Mouse (Mus musculus): ENCODE data around the gene Ric1. TPM values are rescaled to one million over a fixed set of nuclear protein-coding genes. Genes with fewer than 3 reads are reported as not detected.

Ric1 gene
- polyA plus RNA-seq, 1 experiment, result 1.4 TPM

GRCm38 (mm10) chr19:29496001-29496597 is 26.0 kb upstream of the Ric1 start:
- TF ChIP-seq FLI1 (IDR thresholded peaks at IDR 0.05; ENCODE audit: low read length), result no peak
- TF ChIP-seq GATA1 (IDR thresholded peaks at IDR 0.05; ENCODE audit: borderline replicate concordance, low read length), result no peak
- Histone ChIP-seq H3K36me3 (replicated peaks; ENCODE audit: low read length) (no peaks in the 10 kb centered on the region), H3K27me3 (replicated peaks) (no peaks in the 10 kb centered on the region), H3K4me1 (peaks cover 62% of the 10 kb centered on the region), H3K9me3 (no peaks in the 10 kb centered on the region), H3K4me3 (replicated peaks) (no peak overlapping the region)

GRCm38 (mm10) chr19:29496786-29497557 is 25.1 kb upstream of the Ric1 start:
- Histone ChIP-seq H3K9me3 (no peaks in the 10 kb centered on the region), H3K36me3 (replicated peaks; ENCODE audit: low read length) (no peaks in the 10 kb centered on the region), H3K4me3 (replicated peaks) (no peak overlapping the region), H3K4me1 (peaks cover 66% of the 10 kb centered on the region), H3K27me3 (replicated peaks) (no peaks in the 10 kb centered on the region)
- no peak for TF ChIP-seq GATA1 (IDR thresholded peaks at IDR 0.05; ENCODE audit: borderline replicate concordance, low read length)
- no peak for TF ChIP-seq FLI1 (IDR thresholded peaks at IDR 0.05; ENCODE audit: low read length)

- Histone ChIP-seq H3K4me1 (peaks cover 68% of the 10 kb centered on the region), H3K4me3 (replicated peaks) (peak overlapping the region; percentile 65), H3K36me3 (replicated peaks; ENCODE audit: low read length) (no peaks in the 10 kb centered on the region), H3K27me3 (replicated peaks) (no peaks in the 10 kb centered on the region), H3K9me3 (no peaks in the 10 kb centered on the region)
- TF ChIP-seq FLI1 (IDR thresholded peaks at IDR 0.05; ENCODE audit: low read length) (no peak), GATA1 (IDR thresholded peaks at IDR 0.05; ENCODE audit: borderline replicate concordance, low read length) (no peak)
Observed at GRCm38 (mm10) chr19:29497874-29498273, 24.2 kb upstream of the Ric1 start.

GRCm38 (mm10) chr19:29498842-29499456 is 23.1 kb upstream of the Ric1 start:
- peak overlapping the region; percentile 83 for H3K4me3 ChIP-seq (replicated peaks)
- no peak for TF ChIP-seq FLI1 (IDR thresholded peaks at IDR 0.05; ENCODE audit: low read length)
- no peak for TF ChIP-seq GATA1 (IDR thresholded peaks at IDR 0.05; ENCODE audit: borderline replicate concordance, low read length)
- H3K27me3 ChIP-seq (replicated peaks), result no peaks in the 10 kb centered on the region
- H3K4me1 ChIP-seq, result peaks cover 61% of the 10 kb centered on the region
- no peaks in the 10 kb centered on the region for H3K9me3 ChIP-seq
- no peaks in the 10 kb centered on the region for H3K36me3 ChIP-seq (replicated peaks; ENCODE audit: low read length)

- Histone ChIP-seq H3K4me1 (peaks cover 58% of the 10 kb centered on the region), H3K36me3 (replicated peaks; ENCODE audit: low read length) (no peaks in the 10 kb centered on the region), H3K4me3 (replicated peaks) (no peak overlapping the region), H3K27me3 (replicated peaks) (no peaks in the 10 kb centered on the region), H3K9me3 (no peaks in the 10 kb centered on the region)
- TF ChIP-seq GATA1 (IDR thresholded peaks at IDR 0.05; ENCODE audit: borderline replicate concordance, low read length) (no peak), FLI1 (IDR thresholded peaks at IDR 0.05; ENCODE audit: low read length) (no peak)
Observed at GRCm38 (mm10) chr19:29500333-29500732, 21.7 kb upstream of the Ric1 start.

- TF ChIP-seq FLI1 (IDR thresholded peaks at IDR 0.05; ENCODE audit: low read length) (no peak), GATA1 (IDR thresholded peaks at IDR 0.05; ENCODE audit: borderline replicate concordance, low read length) (no peak)
- Histone ChIP-seq H3K4me3 (replicated peaks) (peak overlapping the region; percentile 89), H3K4me1 (peaks cover 61% of the 10 kb centered on the region), H3K27me3 (replicated peaks) (no peaks in the 10 kb centered on the region), H3K9me3 (no peaks in the 10 kb centered on the region), H3K36me3 (replicated peaks; ENCODE audit: low read length) (no peaks in the 10 kb centered on the region)
Observed at GRCm38 (mm10) chr19:29501106-29501505, 21.0 kb upstream of the Ric1 start.

GRCm38 (mm10) chr19:29501507-29501906 is 20.6 kb upstream of the Ric1 start:
- Histone ChIP-seq H3K27me3 (replicated peaks) (no peaks in the 10 kb centered on the region), H3K9me3 (no peaks in the 10 kb centered on the region), H3K4me1 (peaks cover 57% of the 10 kb centered on the region), H3K36me3 (replicated peaks; ENCODE audit: low read length) (no peaks in the 10 kb centered on the region), H3K4me3 (replicated peaks) (peak overlapping the region; percentile 89)
- TF ChIP-seq GATA1 (IDR thresholded peaks at IDR 0.05; ENCODE audit: borderline replicate concordance, low read length), result no peak
- TF ChIP-seq FLI1 (IDR thresholded peaks at IDR 0.05; ENCODE audit: low read length), result no peak

GRCm38 (mm10) chr19:29504131-29504530 is 18.0 kb upstream of the Ric1 start:
- no peak overlapping the region for H3K4me3 ChIP-seq (replicated peaks)
- peaks cover 33% of the 10 kb centered on the region for H3K4me1 ChIP-seq
- H3K9me3 ChIP-seq, result no peaks in the 10 kb centered on the region
- H3K36me3 ChIP-seq (replicated peaks; ENCODE audit: low read length), result no peaks in the 10 kb centered on the region
- TF ChIP-seq GATA1 (IDR thresholded peaks at IDR 0.05; ENCODE audit: borderline replicate concordance, low read length) (no peak), FLI1 (IDR thresholded peaks at IDR 0.05; ENCODE audit: low read length) (no peak)
- no peaks in the 10 kb centered on the region for H3K27me3 ChIP-seq (replicated peaks)

- TF ChIP-seq GATA1 (IDR thresholded peaks at IDR 0.05; ENCODE audit: borderline replicate concordance, low read length) (no peak), FLI1 (IDR thresholded peaks at IDR 0.05; ENCODE audit: low read length) (no peak)
- Histone ChIP-seq H3K9me3 (no peaks in the 10 kb centered on the region), H3K4me1 (peaks cover 27% of the 10 kb centered on the region), H3K4me3 (replicated peaks) (no peak overlapping the region), H3K27me3 (replicated peaks) (peaks cover 3% of the 10 kb centered on the region), H3K36me3 (replicated peaks; ENCODE audit: low read length) (no peaks in the 10 kb centered on the region)
Observed at GRCm38 (mm10) chr19:29505617-29506016, 16.5 kb upstream of the Ric1 start.

- Histone ChIP-seq H3K36me3 (replicated peaks; ENCODE audit: low read length) (no peaks in the 10 kb centered on the region), H3K27me3 (replicated peaks) (peaks cover 3% of the 10 kb centered on the region)
- no peak for TF ChIP-seq GATA1 (IDR thresholded peaks at IDR 0.05; ENCODE audit: borderline replicate concordance, low read length)
- TF ChIP-seq FLI1 (IDR thresholded peaks at IDR 0.05; ENCODE audit: low read length), result no peak
Observed at GRCm38 (mm10) chr19:29508208-29508607, 13.9 kb upstream of the Ric1 start.

More at GRCm38 (mm10) chr19:29508208-29508607, 13.9 kb upstream of the Ric1 start:
- peaks cover 23% of the 10 kb centered on the region for H3K4me1 ChIP-seq
- H3K9me3 ChIP-seq, result no peaks in the 10 kb centered on the region
- no peak overlapping the region for H3K4me3 ChIP-seq (replicated peaks)
